Mouse (Mus musculus) left cerebral cortex, postnatal 25 days (tissue): Measurements from ENCODE around the gene Tent5b. TPM values are rescaled to one million over a fixed set of nuclear protein-coding genes. Genes with fewer than 3 reads are reported as not detected.

Experiments
- DNase-seq, 2 experiments: peaks; one replicate each; pipeline ENCODE4 v3.0.0; 2022; ENCODE audit warnings: low spot score in 2 of 2, mixed read lengths in 1 of 2
- intact Hi-C: fragments of 180-260 bp; cut with DNase I; formaldehyde crosslinking; loops from one replicate; pipeline ENCODE4 v1.15.1; 2025
- total RNA-seq, 2 experiments: library from RNA; stranded (reverse); gene quantifications; 2 replicates each; pipeline ENCODE4 v1.2.3; 2021

The Tent5b gene
- total RNA-seq, 2 experiments from 2014 or later, result 0.21 TPM; not detected in 1

- intact Hi-C loops, result no loop called here
Measured at GRCm38 (mm10) chr4:133463184-133463583, 16.7 kb upstream of the Tent5b start.

DNA sequence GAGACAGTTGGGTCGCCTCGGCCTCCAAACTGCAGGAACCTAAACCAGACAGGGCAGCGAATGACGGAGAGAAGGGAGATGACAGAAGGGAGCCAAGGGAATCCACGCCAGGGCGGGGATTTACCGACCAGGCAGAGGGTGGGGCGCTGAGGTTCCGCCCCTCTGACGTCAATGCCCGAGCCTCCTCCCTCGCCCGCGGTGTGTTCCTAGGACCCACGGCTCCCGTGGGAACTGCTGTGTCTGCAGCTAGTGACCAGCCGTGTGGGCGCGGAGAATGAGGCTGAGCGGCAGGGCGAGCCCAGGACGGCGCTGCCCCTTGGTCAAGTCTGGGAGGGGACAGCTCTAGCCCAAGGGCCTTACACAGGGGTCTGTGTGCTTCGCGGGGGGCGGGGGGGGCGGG, 11.9 kb upstream of the Tent5b start:
- intact Hi-C loops, result no loop called here
- peak; percentile 73 to 85 for DNase-seq

More at GRCm38 (mm10) chr4:133463184-133463583, 16.7 kb upstream of the Tent5b start:
- peak in 1 of 2 experiments; percentile 25 for DNase-seq

DNA sequence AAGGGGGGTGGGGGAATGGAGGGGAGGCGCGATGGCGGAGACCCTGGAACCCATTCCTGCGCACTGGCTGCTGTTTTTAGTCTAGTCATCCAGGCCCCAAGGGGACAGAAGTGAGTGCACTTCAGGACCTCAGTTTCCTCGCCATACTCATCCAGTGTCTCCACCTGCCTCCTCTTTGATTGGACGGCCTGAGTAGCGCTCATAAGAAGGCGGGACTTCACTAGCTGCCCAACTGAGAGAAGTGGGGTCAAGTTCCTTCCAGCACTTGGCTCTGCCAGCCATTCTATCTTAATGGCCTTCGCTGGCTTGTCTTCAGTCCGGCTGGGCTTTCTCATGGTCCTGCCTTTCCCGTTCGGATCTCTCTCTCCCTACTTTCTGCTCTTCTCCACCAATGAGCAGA, 10.8 kb upstream of the Tent5b start:
- intact Hi-C loops, result no loop called here
- DNase-seq, result no peak

DNA sequence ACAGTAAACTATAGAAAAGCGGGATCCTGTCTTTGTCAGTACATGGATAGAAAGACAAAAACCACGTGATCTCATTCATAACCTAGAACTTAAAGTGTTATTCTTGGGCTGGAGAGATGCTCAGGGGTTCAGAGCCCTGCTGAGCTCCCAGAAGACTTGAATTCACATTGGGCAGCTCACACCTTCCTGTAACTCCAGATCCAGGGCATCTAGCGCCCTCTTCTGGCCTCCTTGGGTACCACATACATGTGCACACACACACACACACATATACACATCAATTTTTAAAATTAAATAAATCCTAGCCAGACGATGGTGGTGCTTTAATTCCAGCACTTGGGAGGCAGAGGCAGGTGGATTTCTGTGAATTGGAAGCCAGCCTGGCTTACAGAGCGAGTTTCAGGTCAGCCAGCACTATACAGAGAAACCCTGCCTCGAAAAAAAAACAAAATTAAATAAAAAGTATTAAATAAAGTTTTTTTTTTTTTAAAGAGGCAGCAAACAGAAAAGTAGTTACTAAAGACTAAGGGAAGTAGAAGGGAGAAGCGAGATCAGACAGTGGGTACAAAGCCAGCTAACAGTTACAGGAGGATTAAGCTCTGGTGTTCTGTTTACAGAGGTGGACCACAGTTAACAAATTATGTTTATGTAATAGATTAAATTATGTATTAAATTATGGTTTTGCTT, 8.7 kb upstream of the Tent5b start:
- no peak for DNase-seq
- intact Hi-C loops, result no loop called here

GRCm38 (mm10) chr4:133473833-133474232, 6.1 kb upstream of the Tent5b start:
- intact Hi-C loops, result no loop called here
- DNase-seq, result no peak

DNA sequence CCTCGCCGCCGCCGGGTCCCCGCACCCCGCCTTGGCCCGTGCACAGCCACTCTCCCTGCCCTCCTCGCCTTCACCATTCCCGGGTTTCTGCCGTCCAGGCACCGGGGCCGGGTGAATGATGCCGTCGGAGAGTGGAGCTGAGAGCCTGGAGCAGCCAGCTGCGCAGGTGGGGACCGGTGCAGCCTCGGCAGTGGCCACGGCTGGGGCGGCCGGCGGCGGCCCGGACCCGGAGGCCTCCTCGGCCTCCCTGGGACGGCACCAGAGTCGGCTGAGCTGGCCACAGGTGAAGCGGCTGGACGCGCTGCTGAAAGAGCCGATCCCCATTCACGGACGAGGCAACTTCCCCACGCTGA, 229 bp downstream of the Tent5b start:
- DNase-seq, result no peak
- intact Hi-C loops, result no loop called here

- DNase-seq, result no peak
- intact Hi-C loops, result no loop called here
Measured at GRCm38 (mm10) chr4:133480754-133481153, 822 bp downstream of the Tent5b start.

GRCm38 (mm10) chr4:133481488-133481887, 1.6 kb downstream of the Tent5b start:
- intact Hi-C loops, result no loop called here

DNA sequence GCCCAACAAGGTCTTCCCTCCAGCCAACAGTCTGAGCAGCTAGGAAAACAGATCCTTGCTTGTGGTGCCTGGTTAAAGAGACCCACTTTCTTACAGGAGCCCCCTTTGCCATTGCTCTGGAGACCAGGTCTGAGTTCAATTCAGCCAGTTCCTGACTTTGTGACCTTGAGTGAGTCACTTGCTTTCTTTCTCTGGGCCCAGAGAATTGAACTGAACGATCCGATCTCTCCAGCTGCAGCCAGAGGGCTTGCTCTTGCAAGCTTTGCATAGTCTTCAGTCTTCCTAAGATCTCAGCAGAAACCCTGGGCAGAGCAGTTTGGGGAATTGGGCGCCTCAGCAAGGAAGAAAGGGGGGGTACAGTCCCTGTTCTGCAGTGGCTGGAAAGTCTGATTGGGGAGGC, 2.5 kb downstream of the Tent5b start:
- DNase-seq, result no peak
- intact Hi-C loops, result no loop called here

More at GRCm38 (mm10) chr4:133481488-133481887, 1.6 kb downstream of the Tent5b start:
- no peak for DNase-seq

DNA sequence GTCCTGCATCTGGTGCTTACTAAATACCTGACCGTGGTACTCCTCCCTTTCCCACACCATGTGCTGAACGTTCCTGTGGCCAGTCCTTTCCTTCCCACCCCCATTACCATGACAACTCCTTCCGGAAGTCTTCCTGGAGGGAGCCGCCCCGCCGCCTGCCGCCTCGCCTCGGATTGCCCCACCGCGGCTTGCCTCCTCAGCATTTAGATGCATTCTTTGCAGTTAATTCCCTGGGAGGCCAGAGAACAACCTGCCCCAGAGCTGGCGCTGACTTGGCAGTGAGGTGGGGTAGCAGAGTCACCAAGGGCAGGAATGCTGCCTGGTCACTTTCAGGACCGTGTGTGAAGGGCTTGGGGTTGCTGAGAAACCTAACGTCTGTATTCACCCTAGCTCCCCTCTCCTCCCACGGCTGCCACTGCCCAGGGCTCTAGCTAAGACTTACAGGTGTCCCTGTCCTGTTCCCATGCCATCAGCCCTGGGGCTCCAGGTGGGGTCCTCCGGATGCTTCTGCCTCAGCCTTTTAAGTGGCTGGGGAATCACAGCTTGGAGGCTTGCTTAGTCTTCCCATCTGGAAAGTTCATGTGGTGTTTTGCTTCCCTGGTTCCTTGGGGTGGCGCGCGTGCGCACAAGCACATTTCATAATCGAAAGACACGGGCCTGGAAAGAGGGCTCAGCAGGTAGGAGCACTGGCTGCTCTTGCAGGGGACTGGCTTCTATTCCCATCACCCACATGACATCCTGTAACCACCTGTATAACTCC, 4.5 kb downstream of the Tent5b start:
- peak in 1 of 2 experiments; percentile 42 for DNase-seq

DNA sequence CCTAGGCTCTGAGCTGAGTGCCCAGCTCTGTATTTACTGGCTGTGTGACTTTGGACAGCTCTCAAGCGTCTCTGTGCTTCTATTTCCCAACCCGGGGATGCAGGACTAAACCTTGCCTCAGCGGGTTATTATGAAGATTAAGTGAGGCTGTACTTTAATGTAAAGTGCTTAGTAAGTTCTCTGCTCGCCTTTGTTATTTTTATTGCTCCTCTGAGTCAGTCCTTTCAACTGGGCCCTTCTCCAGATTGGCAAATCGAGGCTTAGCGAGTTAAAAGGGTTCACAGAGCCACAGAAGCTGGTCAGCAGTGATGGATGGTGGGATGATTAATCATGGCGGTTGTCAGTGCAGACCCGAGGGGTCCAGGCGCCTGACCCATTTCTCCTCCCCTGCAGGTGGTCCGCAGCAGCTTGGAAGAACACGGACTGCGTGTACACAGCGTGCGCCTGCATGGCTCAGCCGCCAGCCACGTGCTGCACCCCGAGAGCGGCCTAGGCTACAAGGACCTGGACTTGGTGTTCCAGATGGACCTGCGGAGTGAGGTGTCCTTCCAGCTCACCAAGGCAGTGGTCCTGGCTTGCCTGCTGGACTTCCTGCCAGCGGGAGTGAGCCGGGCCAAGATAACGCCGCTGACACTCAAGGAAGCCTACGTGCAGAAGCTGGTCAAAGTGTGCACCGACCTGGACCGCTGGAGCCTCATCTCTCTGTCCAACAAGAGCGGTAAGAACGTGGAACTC, 5.9 kb downstream of the Tent5b start:
- no peak for DNase-seq
- intact Hi-C loops, result no loop called here

More for the DNA sequence above, 4.5 kb downstream of the Tent5b start:
- intact Hi-C loops, result no loop called here

GRCm38 (mm10) chr4:133486673-133487357, 6.9 kb downstream of the Tent5b start:
- DNase-seq, result no peak
- intact Hi-C loops, result no loop called here

GRCm38 (mm10) chr4:133488619-133489392, 8.9 kb downstream of the Tent5b start:
- no peak for DNase-seq
- intact Hi-C loops, result no loop called here

DNA sequence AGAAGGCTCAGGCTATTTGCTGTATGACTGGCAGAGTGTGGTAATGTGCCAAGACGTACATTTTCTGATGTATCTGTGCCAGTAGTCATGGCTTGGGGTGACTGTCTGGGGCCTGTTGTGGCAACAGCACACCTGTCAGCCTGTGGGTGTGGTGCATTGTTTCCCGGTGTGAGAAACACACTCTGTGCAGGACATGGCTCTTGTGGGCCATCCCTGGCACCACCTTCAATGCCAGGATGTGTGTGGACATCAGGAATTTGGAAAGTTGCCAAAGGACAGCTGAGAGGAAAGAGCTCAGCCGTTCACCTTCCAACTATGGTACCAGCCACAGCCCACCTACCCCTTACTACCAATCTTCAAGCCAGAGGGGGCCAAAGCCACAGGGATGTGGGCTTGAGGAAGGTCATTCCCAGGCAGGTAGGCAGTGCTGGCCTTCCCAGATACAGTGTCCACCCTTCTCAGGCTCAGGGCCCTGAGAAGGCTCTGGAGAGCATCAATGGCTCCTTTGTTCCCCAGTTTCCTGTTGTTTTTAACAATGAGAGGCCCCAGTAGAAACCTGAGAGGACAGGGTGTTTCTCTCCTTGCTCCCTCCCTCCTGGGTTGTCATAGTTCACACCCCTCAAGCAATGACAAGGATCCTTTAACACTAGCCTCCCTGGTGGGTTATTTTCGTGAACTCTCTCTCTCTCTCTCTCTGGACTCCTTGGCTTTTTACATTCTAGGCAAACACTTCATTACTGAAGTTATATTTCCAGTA, 9.7 kb downstream of the Tent5b start:
- no peak for DNase-seq
- intact Hi-C loops, result no loop called here

DNA sequence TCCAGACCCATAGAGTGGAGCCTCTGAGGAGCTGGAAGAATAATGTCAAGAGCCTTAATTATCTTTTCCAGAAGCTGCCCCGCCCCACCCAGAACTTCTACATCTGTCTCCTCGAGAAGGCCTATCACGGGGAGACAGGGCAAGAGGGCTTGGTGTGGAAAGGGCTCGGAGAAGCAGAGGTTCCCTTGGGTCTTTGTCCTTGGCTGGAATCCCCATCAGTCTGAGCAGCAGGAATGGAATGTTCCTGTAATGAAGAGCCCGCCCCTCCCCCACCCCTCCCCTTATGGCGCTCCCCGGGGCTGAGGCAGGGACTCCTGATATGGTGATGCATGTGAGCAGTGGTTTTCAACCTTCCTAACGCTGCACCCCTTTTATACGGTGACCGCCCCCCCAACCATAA, 11.9 kb downstream of the Tent5b start:
- DNase-seq, result no peak
- intact Hi-C loops, result no loop called here

DNA sequence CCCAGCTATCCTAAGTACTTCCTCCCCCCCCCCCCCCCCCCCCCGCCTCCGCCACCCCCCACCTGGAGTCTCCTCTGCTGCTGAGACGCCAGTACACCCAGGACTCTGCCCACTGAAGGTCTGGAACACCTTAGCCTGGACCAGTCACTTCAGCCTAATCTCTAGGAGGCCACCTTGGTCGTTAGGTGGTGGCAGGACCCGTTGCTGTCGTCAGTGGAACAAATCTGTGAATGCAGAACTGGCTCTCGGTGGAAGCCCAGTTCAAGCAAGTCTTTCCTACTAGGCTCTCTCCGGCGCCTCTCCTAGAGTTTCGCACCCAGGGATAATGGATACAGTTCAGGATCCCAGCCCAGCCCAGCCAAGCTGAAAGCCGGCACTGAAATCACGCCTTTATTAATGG, 14.0 kb downstream of the Tent5b start:
- no peak for DNase-seq
- intact Hi-C loops, result no loop called here

- intact Hi-C loops, result no loop called here
- DNase-seq, result peak; percentile 73 to 78
Measured at GRCm38 (mm10) chr4:133494432-133494831, 14.5 kb downstream of the Tent5b start.

- no peak for DNase-seq
- intact Hi-C loops, result no loop called here
Measured at GRCm38 (mm10) chr4:133494867-133495266, 14.9 kb downstream of the Tent5b start.

DNA sequence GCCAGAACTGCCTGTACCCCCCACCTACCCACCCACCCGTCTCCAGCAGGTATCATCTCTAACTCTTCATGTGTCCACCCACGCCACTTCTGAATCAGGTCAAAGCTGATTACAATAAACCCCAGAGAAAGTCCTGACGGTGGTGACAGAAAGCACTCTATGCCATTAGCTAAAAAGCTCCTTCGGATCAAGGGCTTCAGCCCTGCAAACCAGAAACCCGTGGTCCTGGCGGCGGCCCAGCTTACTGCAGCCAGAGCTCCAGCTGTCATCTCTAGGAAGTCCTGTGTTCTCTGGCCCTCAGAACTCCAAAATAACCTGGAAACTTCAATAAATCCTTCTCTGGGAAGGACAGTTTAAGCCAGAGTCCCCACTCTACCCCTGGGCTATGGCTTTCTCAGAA, 15.8 kb downstream of the Tent5b start:
- DNase-seq, result no peak
- intact Hi-C loops, result no loop called here
